7 mouse cellular contexts compared by ENCODE assay signal in genomic region chr9:63109020-63109781, GRCm38 (mm10). TPM values are rescaled to one million over a fixed set of nuclear protein-coding genes. Genes with fewer than 3 reads are reported as not detected.
A peak's percentile ranks its signal among the peaks of the same experiment; 100 is the strongest.
DNase-seq lines count a peak whose midpoint lies in the region; ATAC-seq and TF ChIP-seq lines count a peak whose summit lies in the region.

No protein-coding gene starts in this region.

- DNase-seq in embryonic facial prominence, embryonic 11.5 days (ENCODE audit: low spot score) = peak; percentile 85
- peak; percentile 98 to 99 for DNase-seq in heart, adult 18-20 months
- peak; percentile 99 for DNase-seq in kidney, adult 2 months
- DNase-seq in left cerebral cortex, postnatal 4 days = peak; percentile 93
- DNase-seq in mesoderm, embryonic 11.5 days (ENCODE audit: low read depth, low spot score) = peak; percentile 80
- DNase-seq in right cerebral cortex, postnatal 36 days (ENCODE audit: low spot score in 2 of 2) = peak; percentile 79 to 81

- no peak overlapping the region for H3K27ac ChIP-seq in bone marrow, adult 2 months (ENCODE audit: control insufficient read depth, insufficient read depth, low read depth, low read length, poor library complexity)
- peak overlapping the region; percentile 83 for H3K27ac ChIP-seq in embryonic facial prominence, embryonic 11.5 days (replicated peaks; ENCODE audit: low read depth, low read length)
- H3K27ac ChIP-seq in kidney, adult 2 months (ENCODE audit: insufficient read depth, low read depth, low read length) = peak overlapping the region; percentile 98

- no peak for TF ChIP-seq POLR2A in bone marrow, adult 2 months (IDR thresholded peaks at IDR 0.05; ENCODE audit: borderline replicate concordance, control insufficient read depth, low read depth, low read length)
- TF ChIP-seq POLR2A in kidney, adult 2 months (IDR thresholded peaks at IDR 0.05; ENCODE audit: low read depth, low read length) = peak; percentile 19

- WGBS in bone marrow, adult 2 months = 2% methylated on average over 34 of the region's 34 CpGs
- 1% methylated on average over 34 of the region's 34 CpGs for WGBS in embryonic facial prominence, embryonic 11.5 days
- under 1% methylated on average over 34 of the region's 34 CpGs for WGBS in kidney, adult 2 months

- peak overlapping the region; percentile 23 for H3K4me3 ChIP-seq in bone marrow, adult 2 months (replicated peaks; ENCODE audit: control insufficient read depth, low read depth, low read length)
- peak overlapping the region; percentile 42 for H3K4me3 ChIP-seq in embryonic facial prominence, embryonic 11.5 days (ENCODE audit: low read depth, low read length)
- peak overlapping the region; percentile 56 for H3K4me3 ChIP-seq in kidney, adult 2 months (ENCODE audit: insufficient read depth, low read depth, low read length)

- peak; percentile 52 for ATAC-seq in embryonic facial prominence, embryonic 11.5 days (replicated peaks; ENCODE audit: insufficient number of reproducible peaks, low FRiP score, low TSS enrichment, low read depth)

- H3K4me1 ChIP-seq in bone marrow, adult 2 months (ENCODE audit: control insufficient read depth, insufficient read depth, low read length) = no peaks in the 10 kb centered on the region; the same call in 1 of the 2 replicates
- H3K4me1 ChIP-seq in embryonic facial prominence, embryonic 11.5 days (ENCODE audit: control insufficient read depth, insufficient read depth, low read length) = no peaks in the 10 kb centered on the region; the same call in 1 of the 2 replicates
- peaks cover 3% of the 10 kb centered on the region; the same call in 1 of the 2 replicates for H3K4me1 ChIP-seq in kidney, adult 2 months (ENCODE audit: control insufficient read depth, insufficient read depth, low read length)

- H3K9ac ChIP-seq in embryonic facial prominence, embryonic 11.5 days (replicated peaks; ENCODE audit: low read length) = peak overlapping the region; percentile 90

- H3K9me3 ChIP-seq in embryonic facial prominence, embryonic 11.5 days (replicated peaks; ENCODE audit: control insufficient read depth, low read length) = no peaks in the 10 kb centered on the region

- no peaks in the 10 kb centered on the region for H3K36me3 ChIP-seq in embryonic facial prominence, embryonic 11.5 days (replicated peaks; ENCODE audit: control insufficient read depth, insufficient read depth, low read depth, low read length)
- H3K36me3 ChIP-seq in kidney, adult 2 months (ENCODE audit: control insufficient read depth, insufficient read depth, low read length) = no peaks in the 10 kb centered on the region

- H3K27me3 ChIP-seq in embryonic facial prominence, embryonic 11.5 days (ENCODE audit: control insufficient read depth, insufficient read depth, low read length) = no peaks in the 10 kb centered on the region
- no peaks in the 10 kb centered on the region for H3K27me3 ChIP-seq in kidney, adult 2 months (replicated peaks; ENCODE audit: control insufficient read depth, insufficient read depth, low read length)

- peak overlapping the region; percentile 79 for H3K4me2 ChIP-seq in embryonic facial prominence, embryonic 11.5 days (ENCODE audit: low read depth, low read length)

- no peak for TF ChIP-seq CTCF in bone marrow, adult 2 months (IDR thresholded peaks at IDR 0.05; ENCODE audit: control insufficient read depth, insufficient read depth, low read length)
- 0 out of 2 replicates have a peak, but pooled peaks have one; percentile 16 for TF ChIP-seq CTCF in kidney, adult 2 months (conservative IDR thresholded peaks at IDR 0.05; ENCODE audit: insufficient read depth, insufficient read length, low read depth, low read length)

- intact Hi-C loops in left cerebral cortex, postnatal 4 days (cut with DNase I) = no loop called here

RNA-seq across cellular contexts. Expression of gene Skor1, which starts 39.6 kb away (rescaled TPM):
- not detected in 2 replicates for polyA plus RNA-seq in bone marrow, adult 2 months (2011; ENCODE audit: insufficient read depth, insufficient read length, low replicate concordance, missing spikeins)
- polyA plus RNA-seq in embryonic facial prominence, embryonic 11.5 days (2014; fragmentation: Nextera tagmentation; extraction: Ambion mirVana) = 0.17 and 0.53 TPM in 2 replicates
- total RNA-seq in heart, adult 18-20 months (2021) = not detected
- polyA plus RNA-seq in kidney, adult 2 months (2012; rRNA removed) = 0.02 and 0.03 TPM in 2 replicates
- total RNA-seq in left cerebral cortex, postnatal 4 days (2021) = under 1 TPM; 0.10 to 0.56 TPM
